Mouse (Mus musculus) adrenal gland, adult (tissue): Measurements from ENCODE around the gene Ifi27l2a.
A peak's percentile ranks its signal among the peaks of the same experiment; 100 is the strongest.
"Not testable (repeated sequence)": the region's sequence is repeated elsewhere in the genome, so short reads cannot be mapped to it uniquely, and the experiment has no call there.

ENCODE experiments used
- DNase-seq, 2 experiments: peaks; one replicate each; pipeline ENCODE4 v3.0.0; 2022 to 2023; ENCODE audit warnings: low spot score in 1 of 2; ENCODE audit not compliant: inconsistent age in 2 of 2

Gene Ifi27l2a

DNA sequence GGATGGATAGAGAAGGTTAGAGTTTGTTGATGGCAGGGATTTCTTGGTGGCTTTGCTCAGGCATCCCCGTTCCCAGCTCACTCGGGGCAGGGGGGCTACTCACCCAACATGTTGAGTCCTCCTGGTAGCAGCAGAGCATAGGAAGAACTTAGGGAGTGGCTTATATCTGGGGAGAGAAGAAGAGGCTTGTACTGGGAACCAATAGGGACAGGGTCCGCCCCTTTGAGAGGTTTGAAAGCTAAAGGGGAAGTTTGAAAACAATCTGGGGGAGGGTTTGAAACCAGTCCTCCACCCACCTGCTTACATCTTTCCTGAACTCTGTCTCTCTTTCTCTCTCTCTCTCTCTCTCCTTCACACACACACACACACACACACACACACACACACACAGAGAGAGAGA, at the start of gene Ifi27l2a:
TSS of gene Ifi27l2a (minus strand) at position 157 of the 400 bp plus-strand sequence.
- peak in 1 of 2 experiments; percentile 54 for DNase-seq

- peak; percentile 65 to 94 for DNase-seq
Measured at GRCm38 (mm10) chr12:103492767-103493166, 49.3 kb upstream of the Ifi27l2a start.

GRCm38 (mm10) chr12:103491091-103491730, 47.7 kb upstream of the Ifi27l2a start:
- DNase-seq, result no peak

- DNase-seq, result no peak
Measured at GRCm38 (mm10) chr12:103487750-103488149, 44.3 kb upstream of the Ifi27l2a start.

- DNase-seq, result peak in 1 of 2 experiments; percentile 61
Measured at GRCm38 (mm10) chr12:103487276-103487675, 43.8 kb upstream of the Ifi27l2a start.

GRCm38 (mm10) chr12:103486726-103487125, 43.2 kb upstream of the Ifi27l2a start:
- DNase-seq, result peak in 1 of 2 experiments; percentile 51

DNA sequence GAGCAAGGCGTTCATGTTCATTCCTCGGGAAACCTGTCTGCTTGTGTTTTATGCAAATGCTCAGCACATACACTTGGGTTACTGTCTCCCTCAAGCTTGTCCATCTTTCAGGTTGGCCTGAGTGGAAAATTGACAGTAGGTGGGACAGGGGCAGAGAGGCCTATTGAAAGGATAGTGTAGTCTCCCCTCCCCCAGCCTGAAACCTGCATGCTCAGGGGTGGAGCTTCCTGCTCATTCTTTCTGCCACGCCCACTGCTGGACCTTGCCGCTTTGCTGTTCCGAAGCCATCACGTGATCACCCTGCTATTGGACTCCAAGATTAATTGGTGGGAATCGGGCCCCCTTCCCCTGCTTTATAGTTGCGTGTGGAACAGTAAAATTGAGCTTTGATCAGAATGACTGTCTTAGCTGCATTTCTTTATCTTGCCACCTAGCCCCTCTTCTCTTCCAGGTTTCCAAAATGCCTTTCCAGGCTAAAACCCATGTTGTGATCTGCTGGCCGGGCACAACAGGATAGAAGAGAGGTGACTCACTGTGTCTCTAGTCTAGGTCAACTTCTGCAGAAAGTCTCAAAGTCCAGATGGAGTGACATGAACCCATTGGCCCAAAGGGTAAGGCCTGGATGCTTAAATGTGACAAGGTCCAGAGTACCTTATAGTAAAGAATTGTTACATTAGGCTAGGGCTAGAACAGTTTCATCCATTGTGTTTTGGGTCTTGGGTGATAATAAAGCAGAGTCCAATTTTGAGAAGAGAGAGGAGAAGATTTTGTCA, 40.9 kb upstream of the Ifi27l2a start:
- peak in 1 of 2 experiments; percentile 28 for DNase-seq

DNA sequence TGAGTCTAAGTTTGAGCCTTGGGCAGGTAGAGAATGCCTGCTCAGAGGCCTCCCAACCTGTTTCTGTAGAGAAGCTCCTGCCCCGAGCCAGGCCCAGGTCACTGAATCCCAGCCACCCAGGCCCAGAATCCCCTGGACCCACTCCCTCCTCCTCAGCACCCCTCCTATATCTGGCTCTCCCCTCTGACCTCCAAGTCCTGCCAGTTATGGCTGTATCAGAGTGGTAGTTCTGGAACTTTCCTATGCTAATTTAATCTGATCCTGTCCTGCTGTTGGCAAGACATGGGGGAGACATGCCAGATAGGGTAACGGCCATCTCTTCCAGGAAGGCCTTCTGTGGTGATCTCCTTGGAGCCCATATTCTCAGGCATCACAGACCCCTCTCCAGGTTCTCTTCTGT, 39.3 kb upstream of the Ifi27l2a start:
- DNase-seq, result peak; percentile 3 to 51

DNA sequence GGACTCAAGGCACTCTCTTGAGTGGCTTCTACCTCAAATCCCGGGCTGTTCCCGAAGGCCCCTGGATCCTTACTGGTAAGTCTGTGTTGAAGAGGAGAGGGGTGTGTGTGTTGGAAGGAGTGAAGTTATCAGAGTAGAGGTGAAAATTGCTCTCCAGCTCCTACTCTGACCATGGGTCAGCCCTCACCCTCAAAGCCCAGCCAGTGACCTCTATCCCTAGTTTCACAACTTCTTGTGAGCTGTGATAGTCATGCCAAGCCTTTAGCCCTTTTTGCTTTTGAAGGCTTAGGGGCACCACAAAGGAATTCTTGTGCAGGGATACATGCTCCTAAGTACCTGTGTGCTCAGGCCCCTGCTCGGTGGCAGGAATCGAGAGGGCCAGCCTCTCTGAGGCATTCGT, 38.2 kb upstream of the Ifi27l2a start:
- peak; percentile 4 to 56 for DNase-seq

DNA sequence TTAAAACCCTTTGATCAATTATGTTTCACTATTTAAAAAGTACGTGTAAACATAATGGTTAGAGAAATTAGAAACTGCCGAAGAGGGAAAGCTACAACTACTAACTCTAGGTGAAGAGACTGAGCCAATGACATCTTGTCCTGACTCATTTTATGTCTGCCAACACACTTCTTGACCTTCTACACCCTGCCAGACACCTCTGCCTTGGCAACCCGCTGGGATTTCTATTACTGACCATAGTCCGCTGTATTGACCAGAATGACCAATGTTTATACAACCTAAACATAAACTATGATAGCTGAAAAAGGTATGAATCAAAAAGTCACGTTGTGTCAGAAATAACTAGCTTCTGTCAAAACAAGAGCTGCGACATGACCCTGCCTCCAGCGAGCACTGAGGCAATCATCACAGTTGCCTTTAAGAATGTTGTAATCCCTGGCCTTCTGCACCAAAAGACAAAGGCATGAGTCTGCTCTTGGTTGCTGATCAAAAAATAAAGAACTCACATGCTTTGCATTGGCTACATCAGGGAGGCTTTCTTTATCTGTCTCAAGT, 34.1 kb upstream of the Ifi27l2a start:
- peak in 1 of 2 experiments; percentile 83 for DNase-seq

DNA sequence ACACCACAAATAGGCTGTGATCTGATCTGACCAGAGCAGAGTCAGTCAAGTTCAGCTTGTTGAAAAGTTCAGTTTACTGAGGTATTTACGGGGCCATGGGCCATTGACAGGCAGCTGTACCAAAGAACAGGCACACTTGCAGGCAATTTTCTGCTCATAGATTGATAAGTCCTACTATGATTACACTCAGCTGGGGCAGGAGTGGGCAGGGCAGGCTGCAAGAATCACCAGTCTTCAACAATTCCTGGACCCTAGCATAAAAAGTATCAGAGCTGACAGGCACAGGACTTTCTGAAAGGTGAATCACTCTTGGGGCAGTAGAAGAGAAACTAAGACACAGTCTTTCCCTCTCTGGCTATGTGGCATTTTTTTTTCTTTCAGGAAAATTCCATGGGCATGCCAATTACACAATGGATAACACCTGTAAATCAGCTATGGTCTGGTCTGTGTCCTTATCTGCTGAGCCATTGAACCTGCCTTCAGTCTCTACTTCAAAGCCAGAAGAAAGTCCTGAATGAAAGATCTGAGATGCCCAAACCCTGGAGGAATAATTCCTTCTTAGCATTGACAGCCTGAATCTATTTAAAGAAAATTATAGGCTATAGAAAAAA, 33.4 kb upstream of the Ifi27l2a start:
- DNase-seq, result peak in 1 of 2 experiments; percentile 18

- peak in 1 of 2 experiments; percentile 35 for DNase-seq
Measured at GRCm38 (mm10) chr12:103474481-103474880, 31.0 kb upstream of the Ifi27l2a start.

- DNase-seq, result no peak
Measured at GRCm38 (mm10) chr12:103457140-103457539, 13.7 kb upstream of the Ifi27l2a start, which contains the start of gene Ifi27l2b. Gene Ifi27l2b (minus strand): TSS chr12:103457223.

DNA sequence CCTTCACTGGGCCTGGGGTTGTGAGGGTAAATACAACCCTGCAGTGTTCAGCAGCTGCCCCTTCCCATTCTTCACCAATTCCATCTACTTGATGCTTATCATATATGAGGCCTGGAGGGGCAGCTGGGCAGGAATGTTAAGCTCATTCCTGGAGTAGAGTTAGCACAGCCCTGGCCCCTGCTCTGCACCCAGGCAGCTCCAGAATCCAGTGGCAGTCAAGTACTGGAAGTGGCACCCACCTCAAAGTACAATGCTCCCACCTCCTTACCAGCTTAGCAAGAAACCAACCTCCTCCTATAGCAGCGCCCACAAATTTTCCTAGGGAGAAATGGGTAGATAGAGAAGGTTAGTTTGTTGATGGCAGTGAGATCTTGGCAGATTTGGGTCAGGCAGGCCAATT, 13.2 kb upstream of the Ifi27l2a start:
- DNase-seq, result not testable (repeated sequence)

- no peak for DNase-seq
Measured at GRCm38 (mm10) chr12:103453361-103453760, 9.9 kb upstream of the Ifi27l2a start.

- peak in 1 of 2 experiments; percentile 16 for DNase-seq
Measured at GRCm38 (mm10) chr12:103445060-103445459, 1.6 kb upstream of the Ifi27l2a start.

GRCm38 (mm10) chr12:103444261-103444660, 781 bp upstream of the Ifi27l2a start:
- peak in 1 of 2 experiments; percentile 22 for DNase-seq

- peak in 1 of 2 experiments; percentile 58 for DNase-seq
Measured at GRCm38 (mm10) chr12:103437601-103438000, 5.9 kb downstream of the Ifi27l2a start.

DNA sequence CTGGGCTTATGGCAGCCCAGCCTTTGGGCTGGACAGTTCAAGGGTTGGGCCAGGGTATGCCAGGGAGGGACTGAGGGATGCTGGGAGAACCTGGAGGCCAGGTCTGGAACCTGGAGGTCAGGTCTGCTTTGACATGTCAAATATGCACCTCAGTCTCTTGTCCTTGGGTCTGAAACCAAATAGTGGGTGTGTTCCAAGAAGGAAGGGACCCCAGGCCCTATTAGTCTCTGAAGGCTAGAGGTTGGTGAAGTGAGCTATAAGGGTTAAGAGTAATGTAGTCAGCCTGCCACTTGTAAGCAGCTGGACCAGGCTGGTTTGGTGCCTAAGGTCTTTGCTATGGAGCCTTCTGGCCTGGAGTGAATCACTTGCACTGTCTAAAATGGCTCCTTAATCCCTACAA, 8.6 kb downstream of the Ifi27l2a start:
- peak in 1 of 2 experiments; percentile 63 for DNase-seq

GRCm38 (mm10) chr12:103433986-103434731, 9.3 kb downstream of the Ifi27l2a start, which contains the start of gene Ifi27:
Gene Ifi27 (plus strand): TSS chr12:103434211.
- DNase-seq, result peak; percentile 88 to 97
